Comparison of ENCODE assay signal across 20 mouse cellular contexts in the genomic region with DNA sequence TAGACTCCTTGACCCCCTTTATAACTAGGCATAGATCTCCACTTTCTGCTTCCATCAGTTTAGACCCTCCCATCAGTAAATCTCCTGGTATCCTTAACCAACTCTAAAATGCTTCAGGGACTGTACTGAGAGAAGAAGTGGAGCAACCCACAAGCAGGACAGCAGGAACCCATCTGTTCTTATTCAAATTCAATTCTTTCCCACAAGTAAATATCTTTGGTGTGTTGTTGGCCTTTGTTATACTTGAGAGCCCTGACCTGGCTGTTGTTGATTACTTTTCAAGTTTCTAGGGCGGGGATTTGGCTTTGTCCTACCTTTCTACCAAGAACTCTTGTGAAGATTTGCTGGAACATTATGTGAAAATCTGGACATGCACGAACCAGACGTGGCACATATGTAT.
DNase-seq lines count a peak whose midpoint lies in the region; ATAC-seq lines count a peak whose summit lies in the region.
"Had no signal": no experiment of that assay in that cellular context is flagged by ENCODE, and none has a peak within 500 bp of the region (broad histone marks: within the 10 kb centered on the region; RNA-seq: fewer than 3 reads in every experiment).

No protein-coding gene starts in this region.

- ATAC-seq in frontal cortex, adult (ENCODE audit: low TSS enrichment), result peak; percentile 53; the same call in 1 of the 2 replicates
- ATAC-seq: CD4-positive, CD25-positive, alpha-beta regulatory T cell, adult 4 months; forebrain, embryonic 13.5 days; forebrain, embryonic 15.5 days; forebrain, postnatal 0 days; Patski had no signal

- DNase-seq in frontal cortex, postnatal 14 days (ENCODE audit: low spot score in 2 of 2), result no peak
- DNase-seq in R1 (ENCODE audit: low read depth, low spot score), result peak; percentile 70
- peak; percentile 20 for DNase-seq in brain, adult 2 months (ENCODE audit: low read depth, low spot score)
- DNase-seq in left cerebral cortex, postnatal 10 days (ENCODE audit: extremely low spot score in 1 of 2, low spot score in 2 of 2), result no peak
- no peak for DNase-seq in kidney, postnatal 4 days
- DNase-seq: adrenal gland, adult 2 months; adrenal gland, postnatal 10 days; adrenal gland, postnatal 25 days; B cell, adult 2 months; cerebellum, adult 11-12 months; cerebellum, adult 2 months; cerebellum, adult 9-10 months; cerebellum, postnatal 10 days; cerebellum, postnatal 25 days; forebrain, postnatal 0 days had no signal

- intact Hi-C loops in left cerebral cortex, postnatal 10 days (cut with DNase I), result no loop called here

Comparison
In these comparisons a context has a peak if more than half of its experiments do, and no peak if none do; other contexts are left out.
1. DNase-seq: peak in R1 (single experiment) and brain, adult 2 months (single experiment); none in frontal cortex, postnatal 14 days (0 of 2), left cerebral cortex, postnatal 10 days (0 of 2) and kidney, postnatal 4 days (0 of 2).